Mouse (Mus musculus): ENCODE results near the gene Slc6a6. TPM values are rescaled to one million over a fixed set of nuclear protein-coding genes. Genes with fewer than 3 reads are reported as not detected.

Gene Slc6a6
- polyA plus RNA-seq, 1 experiment from 2014 or later = 47.7 TPM

DNA sequence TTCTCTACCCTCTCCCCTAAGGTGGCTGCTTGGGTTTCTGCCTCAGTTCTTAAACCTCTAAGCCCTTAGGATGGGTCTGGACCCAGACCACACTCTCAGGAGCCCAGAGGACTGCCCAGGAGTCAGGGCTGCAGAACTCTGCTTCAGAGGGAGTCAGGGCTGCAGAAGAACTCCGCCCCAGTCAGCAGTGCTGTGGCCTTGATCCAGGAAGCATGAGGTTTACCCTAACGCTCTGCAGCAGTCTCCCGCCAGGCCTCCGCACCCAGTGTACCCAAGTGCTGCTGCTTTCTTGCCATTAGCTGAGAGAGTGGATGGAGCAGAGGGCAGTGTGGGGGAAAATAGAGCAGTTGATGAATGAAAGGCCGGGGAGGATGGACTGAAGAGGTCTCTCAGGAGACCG is 124.2 kb downstream of the Slc6a6 start:
- Histone ChIP-seq H3K27me3 (ENCODE audit: control insufficient read depth, insufficient read depth, low read length) (peaks cover 16% of the 10 kb centered on the region), H3K27ac (ENCODE audit: low read depth, low read length) (no peak overlapping the region), H3K4me2 (ENCODE audit: low read depth) (no peak overlapping the region), H3K4me3 (ENCODE audit: low read depth, low read length) (no peak overlapping the region), H3K4me1 (ENCODE audit: control insufficient read depth, insufficient read depth, low read length) (no peaks in the 10 kb centered on the region), H3K9ac (ENCODE audit: low read length) (no peak overlapping the region), H3K36me3 (ENCODE audit: control insufficient read depth, insufficient read depth, low read length) (no peaks in the 10 kb centered on the region), H3K9me3 (ENCODE audit: control insufficient read depth, low read length) (no peaks in the 10 kb centered on the region)
- 59% methylated on average over 6 of the region's 6 CpGs for WGBS
- no peak for ATAC-seq (ENCODE audit: insufficient read depth, low FRiP score, low TSS enrichment)
- DNase-seq (ENCODE audit: low spot score) = no peak

Other genes starting within 250 kb of the Slc6a6 start
- gene Chchd4, start 210.5 kb upstream of the Slc6a6 start, polyA plus RNA-seq (2014; fragmentation: Nextera tagmentation; extraction: Ambion mirVana) = 26.6 and 26.8 TPM in 2 replicates
- 56.8 and 60.9 TPM in 2 replicates for gene Tmem43, start 210.3 kb upstream of the Slc6a6 start, polyA plus RNA-seq (2014; fragmentation: Nextera tagmentation; extraction: Ambion mirVana)
- 22.2 and 23.9 TPM in 2 replicates for gene Xpc, start 168.2 kb upstream of the Slc6a6 start, polyA plus RNA-seq (2014; fragmentation: Nextera tagmentation; extraction: Ambion mirVana)
- 292 and 313 TPM in 2 replicates for gene Lsm3, start 168.1 kb upstream of the Slc6a6 start, polyA plus RNA-seq (2014; fragmentation: Nextera tagmentation; extraction: Ambion mirVana)
- gene Grip2, start 143.2 kb downstream of the Slc6a6 start, polyA plus RNA-seq (2014; fragmentation: Nextera tagmentation; extraction: Ambion mirVana) = 1.9 and 2.0 TPM in 2 replicates
- 39.8 and 41.5 TPM in 2 replicates for gene Ccdc174, start 194.0 kb downstream of the Slc6a6 start, polyA plus RNA-seq (2014; fragmentation: Nextera tagmentation; extraction: Ambion mirVana)
- 0.78 and 0.93 TPM in 2 replicates for gene 4930590J08Rik, start 218.8 kb downstream of the Slc6a6 start, polyA plus RNA-seq (2014; fragmentation: Nextera tagmentation; extraction: Ambion mirVana)

Measured in neural tube, embryonic 11.5 days (tissue).